Mouse (Mus musculus) midbrain, postnatal 0 days (tissue): ENCODE measurements at regions not wholly inside any gene's neighbourhood (a gene's known extent, or its start where the extent isn't known, plus 50 kb on each side); places are given as distances from the start of the nearest gene placed in this dataset.

ENCODE experiments used
- ATAC-seq: fragments of 200-750 bp; cut with Nextera tagmentation; 2 replicates; pipeline ENCODE4 v1.8.0; 2017; ENCODE audit warnings: moderate number of reproducible peaks, mild to moderate bottlenecking, moderate TSS enrichment, moderate library complexity; ENCODE audit not compliant: low FRiP score
- DNase-seq: peaks from one replicate; pipeline ENCODE4 v3.0.0-alpha.2; 2015; ENCODE audit warnings: low spot score
- H3K27ac ChIP-seq: fragments of 300-500 bp; sonication (generic); 2 replicates; pipeline ENCODE4 v1.5.1; 2014; ENCODE audit warnings: low read depth, mild to moderate bottlenecking, low read length, mixed read lengths
- H3K27me3 ChIP-seq: fragments of 300-500 bp; sonication (generic); 2 replicates; pipeline ENCODE4 v1.6.1; 2014; ENCODE audit warnings: low read length, control low read depth, mixed read lengths; ENCODE audit not compliant: insufficient read depth
- H3K36me3 ChIP-seq: fragments of 300-500 bp; sonication (generic); 2 replicates; pipeline ENCODE4 v1.6.1; 2014; ENCODE audit warnings: low read length, control low read depth, mixed read lengths; ENCODE audit not compliant: insufficient read depth
- H3K4me1 ChIP-seq: fragments of 300-500 bp; sonication (generic); 2 replicates; pipeline ENCODE4 v1.6.1; 2014; ENCODE audit warnings: mild to moderate bottlenecking, control low read depth, antibody characterized with exemption, low read length, mixed read lengths; ENCODE audit not compliant: insufficient read depth
- H3K4me2 ChIP-seq: fragments of 300-500 bp; sonication (generic); 2 replicates; pipeline ENCODE4 v1.6.1; 2014; ENCODE audit warnings: low read depth, mild to moderate bottlenecking, low read length, mixed read lengths; ENCODE audit not compliant: poor library complexity, severe bottlenecking
- H3K4me3 ChIP-seq: fragments of 300-500 bp; sonication (generic); 2 replicates; pipeline ENCODE4 v1.5.1; 2014; ENCODE audit warnings: low read depth, mild to moderate bottlenecking, low read length, moderate library complexity
- H3K9ac ChIP-seq: fragments of 300-500 bp; sonication (generic); replicated peaks from 2 replicates; pipeline ENCODE4 v1.6.1; 2014; ENCODE audit warnings: mild to moderate bottlenecking, low read length, moderate library complexity, mixed read lengths; ENCODE audit not compliant: poor library complexity, severe bottlenecking
- H3K9me3 ChIP-seq: fragments of 300-500 bp; sonication (generic); 2 replicates; pipeline ENCODE4 v1.6.1; 2016; ENCODE audit warnings: low read length, control low read depth
- CTCF ChIP-seq: IDR thresholded peaks from 2 replicates; pipeline ENCODE4 v1.5.1; 2016; ENCODE audit warnings: antibody characterized with exemption, mild to moderate bottlenecking
- WGBS: fragments of 180-500 bp; shearing (Covaris S2); extraction: QIAGEN DNeasy Blood & Tissue Kit; methylation state at CpG from one replicate; pipeline ENCODE4 v1.1.7; 2014; 5-methylcytosine and 5-hydroxymethylcytosine counted together

DNA sequence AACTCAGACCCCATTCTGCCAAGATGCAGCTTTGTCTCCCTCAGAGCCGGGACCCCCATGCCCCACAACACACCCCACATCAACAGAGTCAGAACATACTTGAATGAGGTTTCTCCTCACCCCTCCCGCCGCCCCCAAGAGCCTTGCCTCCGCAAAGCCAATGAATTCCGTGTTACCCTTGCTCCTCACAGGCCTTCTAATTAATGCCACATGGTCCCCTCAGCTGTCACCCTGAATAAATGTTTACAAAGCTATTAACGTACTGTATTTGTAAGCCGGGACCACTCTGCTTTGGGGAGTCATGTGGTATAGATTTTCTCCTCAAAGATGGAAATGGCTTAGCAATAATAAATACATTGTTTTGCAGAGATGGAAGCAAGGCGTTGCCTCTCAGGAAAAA is 140.5 kb upstream of the Tbx3 start:
- no peaks in the 10 kb centered on the region for H3K4me1 ChIP-seq
- no peaks in the 10 kb centered on the region for H3K36me3 ChIP-seq
- TF ChIP-seq CTCF = no peak
- no peak overlapping the region for H3K4me2 ChIP-seq
- H3K27ac ChIP-seq = no peak overlapping the region
- H3K27me3 ChIP-seq = no peaks in the 10 kb centered on the region
- ATAC-seq (no peak), DNase-seq (no peak)
- no peak overlapping the region for H3K9ac ChIP-seq
- 43% methylated on average over 8 of the region's 8 CpGs for WGBS
- no peaks in the 10 kb centered on the region for H3K9me3 ChIP-seq
- H3K4me3 ChIP-seq = no peak overlapping the region

DNA sequence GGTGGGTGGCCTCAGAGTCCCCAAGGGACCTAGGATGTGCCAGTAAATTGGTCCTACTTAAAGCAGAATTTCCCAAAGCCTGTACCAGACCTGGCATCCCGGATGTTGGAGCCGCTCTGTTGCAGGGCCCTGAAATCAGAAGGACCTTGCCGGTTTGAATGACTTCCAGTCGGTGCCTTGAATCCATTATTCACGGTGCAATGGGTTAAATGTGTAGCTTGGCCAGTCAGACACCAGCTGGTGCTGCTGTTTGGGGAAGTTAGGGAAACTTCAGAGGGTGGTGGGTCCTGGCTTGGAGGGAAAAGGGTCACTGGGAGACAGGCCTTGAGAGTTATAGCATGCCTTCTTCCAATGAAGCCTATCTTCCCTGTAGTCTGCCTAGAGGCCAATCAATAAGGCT is 135.5 kb upstream of the Tbx3 start:
- WGBS = 73% methylated on average over 5 of the region's 5 CpGs
- no peak for ATAC-seq
- Histone ChIP-seq H3K9me3 (no peaks in the 10 kb centered on the region), H3K27me3 (no peaks in the 10 kb centered on the region), H3K36me3 (no peaks in the 10 kb centered on the region), H3K4me1 (no peaks in the 10 kb centered on the region), H3K9ac (no peak overlapping the region), H3K4me3 (no peak overlapping the region), H3K27ac (no peak overlapping the region), H3K4me2 (no peak overlapping the region)
- TF ChIP-seq CTCF = no peak
- no peak for DNase-seq

- no peaks in the 10 kb centered on the region for H3K4me1 ChIP-seq
- H3K9ac ChIP-seq = no peak overlapping the region
- no peak overlapping the region for H3K27ac ChIP-seq
- DNase-seq (no peak), ATAC-seq (no peak)
- H3K9me3 ChIP-seq = no peaks in the 10 kb centered on the region
- 89% methylated on average over 11 of the region's 11 CpGs for WGBS
- no peak overlapping the region for H3K4me3 ChIP-seq
- no peak overlapping the region for H3K4me2 ChIP-seq
- H3K27me3 ChIP-seq = no peaks in the 10 kb centered on the region
- no peak for TF ChIP-seq CTCF
- no peaks in the 10 kb centered on the region for H3K36me3 ChIP-seq
Observed at GRCm38 (mm10) chr5:119542836-119543235, 127.6 kb upstream of the Tbx3 start.

GRCm38 (mm10) chr5:119543716-119544115 is 126.8 kb upstream of the Tbx3 start:
- H3K9me3 ChIP-seq = no peaks in the 10 kb centered on the region
- no peak for TF ChIP-seq CTCF
- H3K4me2 ChIP-seq = no peak overlapping the region
- no peak overlapping the region for H3K27ac ChIP-seq
- H3K4me3 ChIP-seq = no peak overlapping the region
- WGBS = 89% methylated on average over 6 of the region's 6 CpGs
- no peak overlapping the region for H3K9ac ChIP-seq
- no peaks in the 10 kb centered on the region for H3K36me3 ChIP-seq
- no peak for ATAC-seq
- DNase-seq = no peak
- no peaks in the 10 kb centered on the region for H3K4me1 ChIP-seq
- H3K27me3 ChIP-seq = no peaks in the 10 kb centered on the region

- Histone ChIP-seq H3K27ac (no peak overlapping the region), H3K4me3 (no peak overlapping the region)
- DNase-seq = no peak
Observed at GRCm38 (mm10) chr5:119544681-119545080, 125.8 kb upstream of the Tbx3 start.

GRCm38 (mm10) chr5:119547070-119547469 is 123.4 kb upstream of the Tbx3 start:
- no peak overlapping the region for H3K9ac ChIP-seq
- no peak overlapping the region for H3K4me2 ChIP-seq
- no peak overlapping the region for H3K4me3 ChIP-seq
- no peaks in the 10 kb centered on the region for H3K9me3 ChIP-seq
- ATAC-seq = no peak
- no peaks in the 10 kb centered on the region for H3K27me3 ChIP-seq
- DNase-seq = no peak
- TF ChIP-seq CTCF = no peak
- H3K27ac ChIP-seq = no peak overlapping the region
- 82% methylated on average over 19 of the region's 19 CpGs for WGBS
- H3K36me3 ChIP-seq = no peaks in the 10 kb centered on the region
- no peaks in the 10 kb centered on the region for H3K4me1 ChIP-seq

More at GRCm38 (mm10) chr5:119544681-119545080, 125.8 kb upstream of the Tbx3 start:
- no peak for TF ChIP-seq CTCF
- Histone ChIP-seq H3K4me1 (no peaks in the 10 kb centered on the region), H3K27me3 (no peaks in the 10 kb centered on the region), H3K9ac (no peak overlapping the region), H3K9me3 (no peaks in the 10 kb centered on the region), H3K36me3 (no peaks in the 10 kb centered on the region), H3K4me2 (no peak overlapping the region)
- ATAC-seq = no peak
- 65% methylated on average over 11 of the region's 11 CpGs for WGBS

- H3K9ac ChIP-seq = no peak overlapping the region
- H3K9me3 ChIP-seq = no peaks in the 10 kb centered on the region
- H3K36me3 ChIP-seq = no peaks in the 10 kb centered on the region
- DNase-seq (no peak), ATAC-seq (no peak)
- H3K27me3 ChIP-seq = no peaks in the 10 kb centered on the region
- no peak overlapping the region for H3K27ac ChIP-seq
- 35% methylated on average over 6 of the region's 6 CpGs for WGBS
- no peak overlapping the region for H3K4me2 ChIP-seq
- H3K4me1 ChIP-seq = no peaks in the 10 kb centered on the region
- TF ChIP-seq CTCF = no peak
- H3K4me3 ChIP-seq = no peak overlapping the region
Observed at GRCm38 (mm10) chr5:119550916-119551315, 119.6 kb upstream of the Tbx3 start.
